Mouse (Mus musculus): Measurements from ENCODE around the gene Rspo1. TPM values are rescaled to one million over a fixed set of nuclear protein-coding genes. Genes with fewer than 3 reads are reported as not detected.
"Not testable (repeated sequence)": the region's sequence is repeated elsewhere in the genome, so short reads cannot be mapped to it uniquely, and the experiment has no call there.

The Rspo1 gene
- 7.4 and 9.5 TPM in 2 replicates for polyA plus RNA-seq (2015; fragmentation: Nextera tagmentation; extraction: Ambion mirVana)

DNA sequence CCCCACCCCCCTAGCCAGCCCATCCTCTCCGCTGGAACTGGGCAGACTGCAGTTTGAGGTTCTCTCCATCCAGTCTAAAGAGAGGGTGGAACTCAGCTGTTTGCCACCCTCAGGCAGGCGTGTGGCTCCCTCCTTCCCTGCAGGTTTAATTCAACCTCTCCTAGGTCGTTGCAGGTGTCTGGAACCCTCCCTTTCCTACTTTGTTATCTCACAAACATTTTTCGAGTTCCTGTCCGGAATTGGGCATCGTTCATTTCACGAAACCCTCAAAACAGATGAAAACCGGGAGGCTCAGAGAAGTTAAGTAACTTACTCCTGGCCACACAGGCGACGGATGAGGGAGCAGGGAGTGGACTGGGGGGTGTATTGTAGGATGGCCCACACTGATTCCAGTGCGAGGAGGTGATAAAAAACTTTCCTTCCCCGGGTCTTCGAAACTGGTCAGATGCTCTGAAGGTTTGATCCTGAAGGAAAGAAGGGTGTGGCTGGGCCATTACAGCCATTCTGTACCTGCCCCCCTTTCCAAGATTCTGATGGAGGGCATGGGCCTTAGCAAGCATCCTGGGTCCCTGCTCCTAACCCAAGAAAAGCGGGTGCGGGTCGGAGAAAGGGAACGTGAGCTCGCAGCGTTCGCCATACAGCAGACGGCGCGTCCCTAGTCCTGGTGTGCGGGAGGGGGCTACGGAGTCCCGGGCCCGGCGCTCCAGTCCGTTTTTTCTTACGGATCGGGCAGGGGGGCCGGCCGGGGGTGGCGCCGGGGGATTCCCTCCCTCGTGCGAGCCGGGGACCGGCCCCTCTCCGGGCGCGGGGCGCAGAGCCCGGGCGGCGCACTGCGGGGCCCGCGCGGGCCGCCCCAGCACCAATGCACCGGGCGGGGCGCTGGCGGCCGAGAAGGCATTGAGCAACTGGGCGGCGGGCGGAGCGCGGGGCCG lies at the start of gene Rspo1:
Gene Rspo1 (plus strand): TSS at position 760 of the 932 bp plus-strand sequence.
- Histone ChIP-seq H3K27ac (no peak within 1 kb of the TSS), H3K27me3 (peaks cover 79% of the 10 kb centered on the region), H3K9ac (peak within 1 kb of the TSS; percentile 38), H3K36me3 (no peaks in the 10 kb centered on the region), H3K4me3 (peak within 1 kb of the TSS; percentile 49), H3K4me2 (peak within 1 kb of the TSS; percentile 82), H3K9me3 (no peaks in the 10 kb centered on the region), H3K4me1 (peaks cover 51% of the 10 kb centered on the region)
- WGBS: 1% methylated on average over 60 of the region's 62 CpGs
- peak; percentile 36 for ATAC-seq (ENCODE audit: borderline replicate concordance, extremely low read depth, low FRiP score, low TSS enrichment)

DNA sequence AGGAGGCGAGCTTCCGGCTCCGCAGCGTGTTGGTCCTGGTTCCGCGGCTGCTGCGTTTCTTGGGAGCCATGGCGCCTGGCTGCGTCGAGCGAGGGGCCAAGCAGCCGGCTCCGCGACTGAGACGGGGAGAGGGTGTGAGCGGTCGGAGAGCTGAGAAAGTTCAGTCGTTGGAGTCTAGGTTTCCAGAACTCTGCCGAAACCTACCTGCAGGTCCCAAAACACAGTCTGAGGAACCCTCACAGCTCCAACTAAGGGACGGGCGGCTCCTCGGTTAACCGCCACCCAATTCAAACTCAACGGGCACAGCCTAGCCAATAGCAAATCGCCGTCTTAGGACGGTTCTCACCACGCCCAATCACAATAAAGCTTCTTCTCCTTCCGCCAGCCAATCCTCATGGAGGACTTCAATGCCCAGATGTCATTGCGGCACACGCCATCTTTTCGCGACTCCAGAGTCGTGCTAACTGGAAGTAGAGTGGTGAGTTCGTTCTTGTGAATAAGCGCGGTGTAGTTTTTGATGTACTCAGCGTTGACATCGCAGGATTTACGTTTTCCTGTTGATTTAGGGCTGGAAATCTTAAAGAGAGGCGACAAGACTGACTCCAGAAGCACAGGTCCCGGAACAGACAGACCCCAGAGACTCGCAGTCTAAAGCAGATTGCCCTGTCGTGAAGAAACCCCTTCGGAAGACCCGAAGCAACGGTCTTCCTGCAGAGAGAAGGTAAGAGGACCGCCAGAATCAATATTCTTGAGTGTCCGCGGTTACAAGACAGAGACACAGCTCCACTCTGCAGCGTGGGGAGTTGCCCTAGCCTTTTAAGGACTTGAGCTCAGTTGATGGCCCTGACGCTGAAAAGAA lies 49.4 kb upstream of the Rspo1 start, which contains the start of gene 9930104L06Rik:
Gene 9930104L06Rik (plus strand): TSS at position 436 of the 859 bp plus-strand sequence.
- no peaks in the 10 kb centered on the region for H3K9me3 ChIP-seq
- ATAC-seq (ENCODE audit: borderline replicate concordance, extremely low read depth, low FRiP score, low TSS enrichment): peak; percentile 99
- H3K4me1 ChIP-seq: peaks cover 18% of the 10 kb centered on the region
- peaks cover 20% of the 10 kb centered on the region for H3K36me3 ChIP-seq
- WGBS: under 1% methylated on average over 52 of the region's 52 CpGs
- H3K4me3 ChIP-seq: peak within 1 kb of the TSS; percentile 97
- H3K4me2 ChIP-seq: peak within 1 kb of the TSS; percentile 76
- peak within 1 kb of the TSS; percentile 68 for H3K27ac ChIP-seq
- peak within 1 kb of the TSS; percentile 83 for H3K9ac ChIP-seq
- H3K27me3 ChIP-seq: no peaks in the 10 kb centered on the region

- WGBS: 93% methylated on average over 4 of the region's 4 CpGs
- H3K4me2 ChIP-seq; ATAC-seq (ENCODE audit: borderline replicate concordance, extremely low read depth, low FRiP score, low TSS enrichment); H3K27ac ChIP-seq; H3K27me3 ChIP-seq; H3K4me3 ChIP-seq; H3K9me3 ChIP-seq; H3K9ac ChIP-seq: not testable (repeated sequence)
- H3K4me1 ChIP-seq: peaks cover 18% of the 10 kb centered on the region
- peaks cover 23% of the 10 kb centered on the region for H3K36me3 ChIP-seq
Measured at GRCm38 (mm10) chr4:124939211-124939610, 47.0 kb upstream of the Rspo1 start, which contains the start of gene Cdca8. Gene Cdca8 (minus strand): TSS chr4:124939311.

- Histone ChIP-seq H3K4me1 (peaks cover under 1% of the 10 kb centered on the region; the same call in 1 of the 2 replicates), H3K9ac (no peak overlapping the region), H3K27me3 (no peaks in the 10 kb centered on the region), H3K4me3 (no peak overlapping the region), H3K9me3 (no peaks in the 10 kb centered on the region), H3K27ac (no peak overlapping the region), H3K36me3 (peaks cover 23% of the 10 kb centered on the region), H3K4me2 (no peak overlapping the region)
- WGBS: 6% methylated on average over 4 of the region's 4 CpGs
- peak; percentile 36; the same call in 1 of the 2 replicates for ATAC-seq (ENCODE audit: borderline replicate concordance, extremely low read depth, low FRiP score, low TSS enrichment)
Measured at GRCm38 (mm10) chr4:124943022-124943421, 43.2 kb upstream of the Rspo1 start.

DNA sequence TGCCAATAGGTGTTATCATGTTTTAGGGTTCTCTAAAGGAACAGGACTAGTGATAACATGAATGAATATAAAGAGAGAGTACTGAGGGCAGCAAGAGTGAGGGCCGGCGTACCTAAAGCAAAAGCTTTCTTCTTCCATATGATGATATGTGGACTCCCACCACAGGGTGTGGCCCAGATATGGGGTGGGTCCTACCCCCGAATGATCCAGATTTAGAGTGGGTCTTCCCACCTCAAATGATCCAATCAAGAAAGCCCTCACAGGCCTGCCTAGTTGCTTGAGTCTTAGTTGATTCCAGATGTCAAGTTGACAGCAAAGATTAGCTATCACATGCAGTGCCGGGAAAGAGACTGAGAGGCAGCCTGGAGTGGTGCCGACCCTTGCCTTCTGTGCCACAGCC lies 42.4 kb upstream of the Rspo1 start:
- Histone ChIP-seq H3K4me1 (no peaks in the 10 kb centered on the region), H3K36me3 (peaks cover 22% of the 10 kb centered on the region), H3K27ac (no peak overlapping the region), H3K4me2 (no peak overlapping the region), H3K9ac (no peak overlapping the region), H3K9me3 (no peaks in the 10 kb centered on the region), H3K4me3 (no peak overlapping the region), H3K27me3 (no peaks in the 10 kb centered on the region)
- WGBS: 82% methylated on average over 5 of the region's 5 CpGs
- no peak for ATAC-seq (ENCODE audit: borderline replicate concordance, extremely low read depth, low FRiP score, low TSS enrichment)

DNA sequence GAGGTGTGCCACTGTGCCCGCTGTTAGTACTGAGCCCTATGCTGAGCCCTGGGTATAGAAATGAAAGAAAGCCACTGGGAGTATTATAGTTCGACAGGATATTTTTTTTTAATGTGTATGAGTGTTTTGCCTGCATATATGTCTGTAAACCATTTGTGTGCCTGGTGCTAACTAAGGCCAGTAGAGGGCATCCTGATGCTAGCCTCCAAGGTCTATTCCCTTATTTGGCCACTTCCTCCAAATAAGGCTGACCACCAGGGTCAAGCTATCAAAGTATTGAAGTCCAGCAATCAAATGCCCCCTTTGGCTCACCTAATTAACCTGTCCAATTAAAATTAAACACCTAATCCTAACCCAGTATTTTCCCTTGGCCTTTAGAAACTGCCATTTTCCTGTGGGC lies 41.3 kb upstream of the Rspo1 start:
- Histone ChIP-seq H3K4me1 (0 out of 2 replicates have a peak, but pooled peaks cover 3% of the 10 kb centered on the region), H3K36me3 (peaks cover 13% of the 10 kb centered on the region), H3K27me3 (no peaks in the 10 kb centered on the region; the same call in 1 of the 2 replicates), H3K9ac (no peak overlapping the region), H3K4me2 (no peak overlapping the region), H3K4me3 (no peak overlapping the region), H3K9me3 (no peaks in the 10 kb centered on the region), H3K27ac (no peak overlapping the region)
- WGBS: 54% methylated on average over 2 of the region's 2 CpGs
- no peak for ATAC-seq (ENCODE audit: borderline replicate concordance, extremely low read depth, low FRiP score, low TSS enrichment)

DNA sequence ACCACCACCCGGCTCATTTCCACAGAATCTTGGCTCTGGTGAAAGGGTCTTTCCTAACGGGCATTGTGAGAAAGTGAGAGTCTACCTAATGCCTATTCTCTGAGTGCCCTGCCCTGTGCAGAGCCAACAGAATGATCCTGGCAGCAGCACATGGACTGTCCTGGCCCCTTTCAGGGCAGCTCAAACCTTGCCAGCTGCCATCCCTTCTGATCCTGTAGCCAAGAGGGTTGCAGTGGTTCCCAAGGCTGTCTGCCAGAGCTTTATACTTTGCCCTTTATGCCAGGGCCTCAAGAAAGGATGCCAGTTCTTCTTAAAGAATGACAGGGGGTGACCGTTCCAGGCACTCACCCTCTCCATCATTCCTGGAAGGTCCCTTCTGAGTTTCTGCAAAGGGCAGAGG lies 36.7 kb upstream of the Rspo1 start:
- no peak for ATAC-seq (ENCODE audit: borderline replicate concordance, extremely low read depth, low FRiP score, low TSS enrichment)
- WGBS: 75% methylated on average over 3 of the region's 3 CpGs
- Histone ChIP-seq H3K9ac (no peak overlapping the region), H3K36me3 (no peaks in the 10 kb centered on the region), H3K27ac (no peak overlapping the region), H3K9me3 (no peaks in the 10 kb centered on the region), H3K4me2 (no peak overlapping the region), H3K27me3 (no peaks in the 10 kb centered on the region; the same call in 1 of the 2 replicates), H3K4me1 (peaks cover 30% of the 10 kb centered on the region; the same call in 1 of the 2 replicates), H3K4me3 (no peak overlapping the region)

GRCm38 (mm10) chr4:124950181-124951035 lies 35.8 kb upstream of the Rspo1 start:
- H3K4me1 ChIP-seq: peaks cover 30% of the 10 kb centered on the region; the same call in 1 of the 2 replicates
- no peak overlapping the region for H3K4me3 ChIP-seq
- H3K27me3 ChIP-seq: peaks cover 4% of the 10 kb centered on the region; the same call in 1 of the 2 replicates
- WGBS: 40% methylated on average over 21 of the region's 21 CpGs
- no peaks in the 10 kb centered on the region for H3K36me3 ChIP-seq
- no peak overlapping the region for H3K9ac ChIP-seq
- ATAC-seq (ENCODE audit: borderline replicate concordance, extremely low read depth, low FRiP score, low TSS enrichment): peak; percentile 78; the same call in 1 of the 2 replicates
- peak overlapping the region; percentile 75 for H3K27ac ChIP-seq
- H3K9me3 ChIP-seq: no peaks in the 10 kb centered on the region
- peak overlapping the region; percentile 27; the same call in 1 of the 2 replicates for H3K4me2 ChIP-seq

GRCm38 (mm10) chr4:124951036-124951433 lies 35.2 kb upstream of the Rspo1 start:
- H3K4me3 ChIP-seq: no peak overlapping the region
- H3K9me3 ChIP-seq: no peaks in the 10 kb centered on the region
- H3K9ac ChIP-seq: no peak overlapping the region
- peak overlapping the region; percentile 27 for H3K4me2 ChIP-seq
- 23% methylated on average over 10 of the region's 10 CpGs for WGBS
- peak; percentile 56; the same call in 1 of the 2 replicates for ATAC-seq (ENCODE audit: borderline replicate concordance, extremely low read depth, low FRiP score, low TSS enrichment)
- H3K27me3 ChIP-seq: peaks cover 4% of the 10 kb centered on the region; the same call in 1 of the 2 replicates
- H3K27ac ChIP-seq: peak overlapping the region; percentile 75
- H3K4me1 ChIP-seq: peaks cover 30% of the 10 kb centered on the region; the same call in 1 of the 2 replicates
- no peaks in the 10 kb centered on the region for H3K36me3 ChIP-seq

DNA sequence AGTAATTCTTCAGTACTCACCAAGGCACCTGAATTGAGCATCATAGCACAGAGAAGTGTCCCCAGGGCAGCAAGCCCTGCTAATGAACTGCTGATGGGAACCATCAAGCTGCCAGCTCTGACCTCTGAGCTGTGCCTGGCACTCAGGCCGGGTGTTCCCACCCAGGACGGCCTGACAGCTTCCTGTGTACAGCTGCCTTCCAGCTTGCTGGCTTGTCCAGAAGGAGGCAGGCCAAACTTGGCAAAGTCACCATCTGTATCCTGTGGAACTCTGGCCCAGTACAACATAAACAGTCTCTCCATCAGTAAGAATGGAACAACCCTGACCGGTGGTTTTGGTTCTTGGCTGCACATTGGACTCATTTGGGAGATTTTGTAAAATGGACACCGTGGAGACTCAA lies 32.7 kb upstream of the Rspo1 start:
- WGBS: 42% methylated on average over 4 of the region's 4 CpGs
- ATAC-seq (ENCODE audit: borderline replicate concordance, extremely low read depth, low FRiP score, low TSS enrichment): 0 out of 2 replicates have a peak, but pooled peaks have one; percentile 33
- H3K4me1 ChIP-seq: peaks cover 30% of the 10 kb centered on the region; the same call in 1 of the 2 replicates
- H3K9me3 ChIP-seq: no peaks in the 10 kb centered on the region
- H3K4me2 ChIP-seq: no peak overlapping the region
- H3K9ac ChIP-seq: no peak overlapping the region
- no peaks in the 10 kb centered on the region for H3K36me3 ChIP-seq
- peaks cover 4% of the 10 kb centered on the region; the same call in 1 of the 2 replicates for H3K27me3 ChIP-seq
- no peak overlapping the region for H3K4me3 ChIP-seq
- H3K27ac ChIP-seq: no peak overlapping the region

Measured in lung, embryonic 15.5 days (tissue).